Mouse (Mus musculus) kidney, embryonic 14.5 days (tissue): ENCODE results near the gene Kif27. TPM values are rescaled to one million over a fixed set of nuclear protein-coding genes. Genes with fewer than 3 reads are reported as not detected.

Source experiments
- ATAC-seq: fragments of 200-750 bp; cut with Nextera tagmentation; 2 replicates; pipeline ENCODE4 v1.8.0; 2017; ENCODE audit warnings: moderate number of reproducible peaks, mild to moderate bottlenecking, moderate TSS enrichment, moderate library complexity; ENCODE audit not compliant: low FRiP score, low TSS enrichment
- H3K27ac ChIP-seq: fragments of 300-500 bp; sonication (generic); 2 replicates; pipeline ENCODE4 v1.5.1; 2014; ENCODE audit warnings: low read depth, mild to moderate bottlenecking, low read length, moderate library complexity, mixed read lengths
- H3K27me3 ChIP-seq: fragments of 300-500 bp; sonication (generic); 2 replicates; pipeline ENCODE4 v1.6.1; 2014; ENCODE audit warnings: mild to moderate bottlenecking, low read length; ENCODE audit not compliant: control insufficient read depth, insufficient read depth
- H3K36me3 ChIP-seq: fragments of 300-500 bp; sonication (generic); 2 replicates; pipeline ENCODE4 v1.6.1; 2014; ENCODE audit warnings: low read length, mixed read lengths; ENCODE audit not compliant: control insufficient read depth, insufficient read depth
- H3K4me1 ChIP-seq: fragments of 300-500 bp; sonication (generic); 2 replicates; pipeline ENCODE4 v1.6.1; 2014; ENCODE audit warnings: low read length, mixed read lengths; ENCODE audit not compliant: control insufficient read depth, insufficient read depth
- H3K4me2 ChIP-seq: fragments of 300-500 bp; sonication (generic); replicated peaks from 2 replicates; pipeline ENCODE4 v1.6.1; 2014; ENCODE audit warnings: low read depth, mild to moderate bottlenecking, low read length
- H3K4me3 ChIP-seq: fragments of 300-500 bp; sonication (generic); 2 replicates; pipeline ENCODE4 v1.5.1; 2014; ENCODE audit warnings: mild to moderate bottlenecking, low read length
- H3K9ac ChIP-seq: fragments of 300-500 bp; sonication (generic); 2 replicates; pipeline ENCODE4 v1.6.1; 2014; ENCODE audit warnings: low read depth, mild to moderate bottlenecking, low read length, moderate library complexity
- H3K9me3 ChIP-seq: fragments of 300-500 bp; sonication (generic); 2 replicates; pipeline ENCODE4 v1.6.1; 2016; ENCODE audit warnings: low read length; ENCODE audit not compliant: control insufficient read depth
- WGBS: fragments of 180-500 bp; shearing (Covaris S2); extraction: QIAGEN DNeasy Blood & Tissue Kit; methylation state at CpG from one replicate; pipeline ENCODE4 v1.1.7; 2014; 5-methylcytosine and 5-hydroxymethylcytosine counted together
- polyA plus RNA-seq: library from polyadenylated mRNA; unstranded; fragments of >200 nt; fragmentation: Nextera tagmentation; extraction: Ambion mirVana; gene quantifications from 2 replicates; pipeline ENCODE4 v1.2.1, GENCODE M21; 2014

Gene Kif27
- polyA plus RNA-seq, 1 experiment from 2014 or later: 1.2 TPM

- Histone ChIP-seq H3K9me3 (no peaks in the 10 kb centered on the region), H3K9ac (no peak overlapping the region), H3K4me1 (no peaks in the 10 kb centered on the region), H3K27ac (no peak overlapping the region), H3K36me3 (no peaks in the 10 kb centered on the region), H3K27me3 (no peaks in the 10 kb centered on the region), H3K4me2 (no peak overlapping the region), H3K4me3 (no peak overlapping the region)
- ATAC-seq: no peak
- WGBS: 90% methylated on average over 3 of the region's 3 CpGs
Measured at GRCm38 (mm10) chr13:58280528-58280927, 78.4 kb downstream of the Kif27 start.

- Histone ChIP-seq H3K27me3 (no peaks in the 10 kb centered on the region), H3K4me2 (no peak overlapping the region), H3K4me3 (no peak overlapping the region), H3K27ac (no peak overlapping the region), H3K4me1 (no peaks in the 10 kb centered on the region; the same call in 1 of the 2 replicates), H3K9me3 (no peaks in the 10 kb centered on the region), H3K9ac (no peak overlapping the region), H3K36me3 (no peaks in the 10 kb centered on the region)
- ATAC-seq: no peak
- 79% methylated on average over 10 of the region's 10 CpGs for WGBS
Measured at GRCm38 (mm10) chr13:58276256-58276655, 82.7 kb downstream of the Kif27 start.

- WGBS: 78% methylated on average over 8 of the region's 8 CpGs
- Histone ChIP-seq H3K9me3 (no peaks in the 10 kb centered on the region), H3K27ac (peak within 1 kb of the TSS; percentile 71; the same call in 1 of the 2 replicates)
Measured at GRCm38 (mm10) chr13:58275599-58275998, 83.3 kb downstream of the Kif27 start, which contains the start of gene Gkap1. Gene Gkap1, minus strand, starts transcription at chr13:58275699.

GRCm38 (mm10) chr13:58275076-58275475 lies 83.8 kb downstream of the Kif27 start:
- Histone ChIP-seq H3K9me3 (no peaks in the 10 kb centered on the region), H3K36me3 (no peaks in the 10 kb centered on the region)
- 19% methylated on average over 8 of the region's 9 CpGs for WGBS

More at GRCm38 (mm10) chr13:58275599-58275998, 83.3 kb downstream of the Kif27 start, which contains the start of gene Gkap1:
- no peaks in the 10 kb centered on the region for H3K36me3 ChIP-seq
- peak within 1 kb of the TSS; percentile 89 for H3K4me2 ChIP-seq
- no peak for ATAC-seq
- no peaks in the 10 kb centered on the region; the same call in 1 of the 2 replicates for H3K4me1 ChIP-seq
- peak within 1 kb of the TSS; percentile 82 for H3K9ac ChIP-seq
- peak within 1 kb of the TSS; percentile 84 for H3K4me3 ChIP-seq
- H3K27me3 ChIP-seq: no peaks in the 10 kb centered on the region

GRCm38 (mm10) chr13:58274259-58274991 lies 84.5 kb downstream of the Kif27 start:
- peak; percentile 89 for ATAC-seq
- Histone ChIP-seq H3K27me3 (no peaks in the 10 kb centered on the region), H3K4me1 (no peaks in the 10 kb centered on the region; the same call in 1 of the 2 replicates), H3K9ac (peak overlapping the region; percentile 82), H3K4me3 (peak overlapping the region; percentile 84), H3K9me3 (no peaks in the 10 kb centered on the region), H3K27ac (peak overlapping the region; percentile 71; the same call in 1 of the 2 replicates), H3K4me2 (peak overlapping the region; percentile 89), H3K36me3 (no peaks in the 10 kb centered on the region)
- WGBS: 1% methylated on average over 81 of the region's 84 CpGs

More at GRCm38 (mm10) chr13:58275076-58275475, 83.8 kb downstream of the Kif27 start:
- H3K27me3 ChIP-seq: no peaks in the 10 kb centered on the region
- peak overlapping the region; percentile 89 for H3K4me2 ChIP-seq
- ATAC-seq: no peak
- no peaks in the 10 kb centered on the region; the same call in 1 of the 2 replicates for H3K4me1 ChIP-seq
- H3K9ac ChIP-seq: peak overlapping the region; percentile 82; the same call in 1 of the 2 replicates
- H3K27ac ChIP-seq: no peak overlapping the region
- H3K4me3 ChIP-seq: peak overlapping the region; percentile 84

GRCm38 (mm10) chr13:58273411-58274258 lies 85.3 kb downstream of the Kif27 start:
- H3K36me3 ChIP-seq: no peaks in the 10 kb centered on the region
- H3K9ac ChIP-seq: peak overlapping the region; percentile 82
- no peaks in the 10 kb centered on the region for H3K27me3 ChIP-seq
- peak overlapping the region; percentile 42 for H3K27ac ChIP-seq
- H3K9me3 ChIP-seq: no peaks in the 10 kb centered on the region
- H3K4me1 ChIP-seq: no peaks in the 10 kb centered on the region; the same call in 1 of the 2 replicates
- peak overlapping the region; percentile 84 for H3K4me3 ChIP-seq
- under 1% methylated on average over 57 of the region's 115 CpGs for WGBS
- H3K4me2 ChIP-seq: peak overlapping the region; percentile 89
- peak; percentile 73 for ATAC-seq

- no peaks in the 10 kb centered on the region for H3K9me3 ChIP-seq
- no peak overlapping the region for H3K4me2 ChIP-seq
- peaks cover 7% of the 10 kb centered on the region for H3K36me3 ChIP-seq
- no peak overlapping the region for H3K27ac ChIP-seq
- no peak overlapping the region for H3K4me3 ChIP-seq
- ATAC-seq: no peak
- no peaks in the 10 kb centered on the region for H3K4me1 ChIP-seq
- H3K9ac ChIP-seq: no peak overlapping the region
- WGBS: 81% methylated on average over 3 of the region's 3 CpGs
- H3K27me3 ChIP-seq: no peaks in the 10 kb centered on the region
Measured at GRCm38 (mm10) chr13:58266864-58267263, 92.1 kb downstream of the Kif27 start.

- no peak overlapping the region for H3K27ac ChIP-seq
- H3K36me3 ChIP-seq: peaks cover 15% of the 10 kb centered on the region
- no peak overlapping the region for H3K9ac ChIP-seq
- H3K4me1 ChIP-seq: no peaks in the 10 kb centered on the region
- 87% methylated on average over 8 of the region's 8 CpGs for WGBS
- H3K9me3 ChIP-seq: no peaks in the 10 kb centered on the region
- no peaks in the 10 kb centered on the region for H3K27me3 ChIP-seq
- H3K4me3 ChIP-seq: no peak overlapping the region
- ATAC-seq: no peak
- no peak overlapping the region for H3K4me2 ChIP-seq
Measured at GRCm38 (mm10) chr13:58263546-58263945, 95.4 kb downstream of the Kif27 start.
